Mouse (Mus musculus) MEL (cell line): ENCODE measurements around the gene Togaram2.

Experiments
- CTCF ChIP-seq, 3 experiments: IDR thresholded peaks in 2 of 3; conservative IDR thresholded peaks in 1 of 3; 2 replicates each; pipeline ENCODE4 v1.5.1; 2011 to 2012; ENCODE audit warnings: low read length in 3 of 3, low read depth in 2 of 3, mild to moderate bottlenecking in 2 of 3, improper control_type of control experiment in 1 of 3, inconsistent platforms in 1 of 3, mixed read lengths in 1 of 3, moderate library complexity in 1 of 3; ENCODE audit not compliant: control insufficient read depth in 1 of 3, insufficient read depth in 1 of 3, poor library complexity in 1 of 3, severe bottlenecking in 1 of 3
- EP300 ChIP-seq, 2 experiments: IDR thresholded peaks; 2 replicates each; pipeline ENCODE4 v1.6.1; 2011; ENCODE audit warnings: improper control_type of control experiment in 2 of 2, low read length in 2 of 2, low read depth in 1 of 2, mild to moderate bottlenecking in 1 of 2
- MAFK ChIP-seq: IDR thresholded peaks from 2 replicates; pipeline ENCODE4 v1.6.1; 2011; ENCODE audit warnings: low read depth, mild to moderate bottlenecking, low read length, improper control_type of control experiment, borderline replicate concordance
- ZMIZ1 ChIP-seq: IDR thresholded peaks from 2 replicates; pipeline ENCODE4 v1.6.1; 2012; ENCODE audit warnings: low read depth, mild to moderate bottlenecking, inconsistent platforms, low read length, improper control_type of control experiment, moderate library complexity

DNA sequence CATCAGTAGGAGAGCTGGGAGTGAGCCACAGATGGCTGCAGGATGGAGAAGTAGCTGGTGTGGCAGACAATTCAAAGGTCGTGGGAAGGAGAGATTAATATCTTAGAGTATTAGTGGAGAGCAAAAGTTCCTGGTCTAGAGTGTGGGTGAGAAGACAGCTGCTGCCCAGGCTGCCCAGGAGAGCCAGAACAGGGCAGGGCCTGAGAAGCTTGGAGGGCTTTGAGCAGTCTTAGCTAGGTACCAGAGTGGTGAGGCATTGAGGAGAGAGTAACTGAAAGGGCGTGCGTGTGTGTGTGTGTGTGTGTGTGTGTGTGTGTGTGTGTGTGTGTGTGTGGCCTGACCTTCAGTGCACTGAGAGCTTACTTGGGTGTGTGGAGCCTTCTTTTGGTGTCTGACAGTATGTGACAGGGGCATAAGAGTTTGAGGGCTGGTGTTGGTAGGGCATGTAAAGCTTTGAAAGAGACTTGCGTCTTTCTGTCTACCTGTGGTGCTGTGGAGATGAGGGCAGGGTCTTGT lies 35.3 kb upstream of the Togaram2 start:
- TF ChIP-seq CTCF (IDR thresholded peaks at IDR 0.05 in 2 of 3, conservative IDR thresholded peaks at IDR 0.05 in 1 of 3; ENCODE audit: control insufficient read depth in 1 of 3, insufficient read depth in 1 of 3, low read depth in 2 of 3, low read length in 3 of 3, poor library complexity in 1 of 3, severe bottlenecking in 1 of 3) (no peak), EP300 (IDR thresholded peaks at IDR 0.05; ENCODE audit: low read depth in 1 of 2, low read length in 2 of 2) (no peak), ZMIZ1 (no peak), MAFK (no peak)
